Mouse (Mus musculus): ENCODE results near the gene Zfp433.
"Not testable (repeated sequence)": the region's sequence is repeated elsewhere in the genome, so short reads cannot be mapped to it uniquely, and the experiment has no call there.

Gene Zfp433
- long read RNA-seq, experiment 1, partial matches to known transcripts: 0 of 2 reads
- long read RNA-seq, experiment 1, other reads (novel, unspliced or antisense): 2 of 2 reads
- long read RNA-seq, experiment 2, transcript Zfp433-202 (4 exons, 2,384 nt): major isoform, 5 of 6 reads
- long read RNA-seq, experiment 2, partial matches to known transcripts: 0 of 6 reads
- long read RNA-seq, experiment 2, other reads (novel, unspliced or antisense): 1 of 6 reads

GRCm38 (mm10) chr10:81704531-81705301, at the start of gene Zfp433:
Zfp433 (plus strand) TSS chr10:81704825.
- intact Hi-C loops (cut with DNase I): not testable (repeated sequence)

- intact Hi-C loops (cut with DNase I): no loop called here
Observed at GRCm38 (mm10) chr10:81655178-81655577, 49.4 kb upstream of the Zfp433 start.

- intact Hi-C loops (cut with DNase I): no loop called here
Observed at GRCm38 (mm10) chr10:81656174-81656573, 48.5 kb upstream of the Zfp433 start.

- intact Hi-C loops (cut with DNase I): not testable (repeated sequence)
Observed at GRCm38 (mm10) chr10:81687114-81687513, 17.5 kb upstream of the Zfp433 start.

GRCm38 (mm10) chr10:81770506-81771403, 66.1 kb downstream of the Zfp433 start, which contains the start of gene Gm3055:
Gm3055 (minus strand) TSS chr10:81771161.
- intact Hi-C loops (cut with DNase I): not testable (repeated sequence)

- intact Hi-C loops (cut with DNase I): not testable (repeated sequence)
Observed at GRCm38 (mm10) chr10:81771404-81771777, 66.8 kb downstream of the Zfp433 start.
